Mouse (Mus musculus): ENCODE measurements around the gene Nosip. TPM values are rescaled to one million over a fixed set of nuclear protein-coding genes. Genes with fewer than 3 reads are reported as not detected.
"Not testable (repeated sequence)": the region's sequence is repeated elsewhere in the genome, so short reads cannot be mapped to it uniquely, and the experiment has no call there.

Gene Nosip
- polyA plus RNA-seq, 1 experiment: 68.2 TPM

DNA sequence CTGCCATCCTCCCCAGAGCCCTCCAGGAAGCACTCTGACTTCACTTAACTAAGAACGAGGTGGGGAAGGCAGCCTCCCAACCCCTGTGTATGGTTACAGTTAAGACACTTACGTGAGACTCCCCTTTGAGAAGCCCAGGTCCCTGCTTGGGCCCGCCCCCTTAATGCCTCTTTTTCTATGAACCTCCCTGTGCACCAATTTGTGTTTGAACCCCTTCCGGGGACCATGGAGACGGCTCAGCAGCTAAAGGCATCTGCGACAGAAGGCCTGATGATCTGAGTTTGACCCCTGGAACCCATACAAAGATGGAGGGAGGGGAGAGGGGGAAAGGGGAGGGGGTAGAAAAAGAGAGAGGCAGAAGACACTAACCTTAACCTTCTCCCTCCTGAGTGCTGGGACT is 44.2 kb downstream of the Nosip start:
- H3K4me1 ChIP-seq (ENCODE audit: control insufficient read depth, insufficient read depth, low read length): peaks cover 12% of the 10 kb centered on the region
- no peak overlapping the region for H3K4me3 ChIP-seq (ENCODE audit: insufficient read depth, low read length)
- H3K27ac ChIP-seq (ENCODE audit: insufficient read depth, low read depth, low read length): no peak overlapping the region
- TF ChIP-seq POLR2A (IDR thresholded peaks at IDR 0.05; ENCODE audit: borderline replicate concordance, low read depth, low read length): no peak
- no peak for TF ChIP-seq CTCF (IDR thresholded peaks at IDR 0.05; ENCODE audit: low read depth, low read length)

DNA sequence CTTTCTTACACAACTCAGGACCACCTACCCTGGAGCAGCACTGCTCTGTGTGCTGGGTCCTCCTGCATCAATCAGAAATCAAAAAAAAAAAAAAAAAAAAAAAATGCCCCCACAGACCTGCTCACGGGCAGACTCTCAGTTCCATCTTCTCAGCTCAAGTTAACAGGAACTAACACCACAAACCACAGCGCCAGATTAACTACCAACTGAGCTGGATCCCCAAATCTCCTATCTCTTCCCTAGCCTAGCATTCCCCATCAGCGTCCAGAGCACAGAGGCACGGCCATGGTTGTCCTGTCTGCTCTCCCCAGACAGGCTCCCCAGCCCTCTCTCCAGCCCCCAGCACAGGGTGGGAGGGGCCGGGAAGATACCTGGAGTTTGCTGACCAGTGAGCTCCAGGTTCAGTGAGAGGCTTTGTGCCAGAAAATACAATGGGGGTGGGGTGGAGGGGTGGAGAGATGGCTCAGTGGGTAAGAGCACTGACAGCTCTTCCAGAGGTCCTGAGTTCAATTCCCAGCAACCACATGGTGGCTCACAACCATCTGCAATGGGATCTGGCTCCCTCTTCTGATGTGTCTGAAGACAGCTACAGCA is 44.9 kb downstream of the Nosip start:
- H3K4me3 ChIP-seq (ENCODE audit: insufficient read depth, low read length): no peak overlapping the region
- no peak for TF ChIP-seq POLR2A (IDR thresholded peaks at IDR 0.05; ENCODE audit: borderline replicate concordance, low read depth, low read length)
- no peak for TF ChIP-seq CTCF (IDR thresholded peaks at IDR 0.05; ENCODE audit: low read depth, low read length)
- peaks cover 12% of the 10 kb centered on the region for H3K4me1 ChIP-seq (ENCODE audit: control insufficient read depth, insufficient read depth, low read length)
- H3K27ac ChIP-seq (ENCODE audit: insufficient read depth, low read depth, low read length): no peak overlapping the region

DNA sequence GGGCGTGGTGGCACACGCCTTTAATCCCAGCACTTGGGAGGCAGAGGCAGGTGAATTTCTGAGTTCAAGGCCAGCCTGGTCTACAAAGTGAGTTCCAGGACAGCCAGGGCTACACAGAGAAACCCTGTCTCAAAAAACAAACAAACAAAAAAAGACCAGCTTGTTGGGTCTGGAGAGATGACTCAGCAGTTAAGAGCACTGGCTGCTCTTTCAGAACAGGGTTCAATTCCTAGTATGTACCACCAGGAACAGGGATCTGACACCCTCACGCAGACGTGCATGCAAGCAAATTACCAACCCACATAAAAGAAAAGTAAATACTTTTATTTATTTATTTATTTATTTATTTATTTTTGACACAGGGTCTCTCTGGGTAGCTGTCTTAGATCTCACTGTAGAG is 47.9 kb downstream of the Nosip start:
- H3K4me3 ChIP-seq (ENCODE audit: insufficient read depth, low read length); H3K27ac ChIP-seq (ENCODE audit: insufficient read depth, low read depth, low read length); H3K4me1 ChIP-seq (ENCODE audit: control insufficient read depth, insufficient read depth, low read length): not testable (repeated sequence)

DNA sequence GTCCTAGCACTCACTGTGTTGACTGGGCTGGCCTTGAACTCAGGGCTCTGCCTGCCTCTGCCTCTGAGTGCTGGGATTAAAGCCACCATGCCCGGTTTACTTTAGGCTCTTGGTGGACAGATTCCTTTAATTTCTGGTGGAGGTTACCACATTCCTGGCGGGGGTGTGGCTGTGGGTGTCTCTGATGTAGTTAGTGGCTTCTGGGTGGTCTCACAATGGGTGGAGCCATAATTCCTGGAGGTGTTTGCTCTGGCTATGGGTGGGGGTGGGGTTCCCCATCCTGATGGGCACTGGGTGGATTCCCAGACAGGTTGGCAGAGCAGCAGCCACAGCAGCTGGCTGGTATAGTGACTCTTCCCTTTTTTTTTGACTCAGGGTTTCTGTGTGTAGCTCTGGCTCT is 49.7 kb downstream of the Nosip start:
- TF ChIP-seq CTCF (IDR thresholded peaks at IDR 0.05; ENCODE audit: low read depth, low read length): no peak
- TF ChIP-seq POLR2A (IDR thresholded peaks at IDR 0.05; ENCODE audit: borderline replicate concordance, low read depth, low read length): no peak
- Histone ChIP-seq H3K4me3 (ENCODE audit: insufficient read depth, low read length) (no peak overlapping the region), H3K4me1 (ENCODE audit: control insufficient read depth, insufficient read depth, low read length) (no peaks in the 10 kb centered on the region; the same call in 1 of the 2 replicates), H3K27ac (ENCODE audit: insufficient read depth, low read depth, low read length) (no peak overlapping the region)

DNA sequence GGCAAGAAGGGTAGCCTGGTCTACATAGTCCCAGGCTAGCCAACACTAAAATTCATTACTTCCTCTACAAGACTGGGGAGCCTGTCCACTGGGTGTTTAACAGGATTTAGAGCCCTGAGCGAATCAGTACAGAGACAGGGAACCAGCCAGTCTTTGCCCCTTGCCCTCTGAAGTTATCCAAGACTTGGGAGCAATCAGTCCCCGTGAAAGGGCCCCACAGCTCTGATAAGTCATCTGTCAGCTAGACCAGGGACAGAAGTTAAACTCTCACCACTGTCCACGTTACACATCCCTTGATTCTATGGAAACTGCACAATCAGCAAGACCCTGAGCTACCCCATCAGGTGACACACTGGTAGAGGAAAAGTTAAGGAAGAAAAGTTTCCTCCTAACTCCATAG is 50.3 kb downstream of the Nosip start:
- Histone ChIP-seq H3K27ac (ENCODE audit: insufficient read depth, low read depth, low read length) (no peak overlapping the region), H3K4me1 (ENCODE audit: control insufficient read depth, insufficient read depth, low read length) (no peaks in the 10 kb centered on the region), H3K4me3 (ENCODE audit: insufficient read depth, low read length) (no peak overlapping the region)
- no peak for TF ChIP-seq POLR2A (IDR thresholded peaks at IDR 0.05; ENCODE audit: borderline replicate concordance, low read depth, low read length)

DNA sequence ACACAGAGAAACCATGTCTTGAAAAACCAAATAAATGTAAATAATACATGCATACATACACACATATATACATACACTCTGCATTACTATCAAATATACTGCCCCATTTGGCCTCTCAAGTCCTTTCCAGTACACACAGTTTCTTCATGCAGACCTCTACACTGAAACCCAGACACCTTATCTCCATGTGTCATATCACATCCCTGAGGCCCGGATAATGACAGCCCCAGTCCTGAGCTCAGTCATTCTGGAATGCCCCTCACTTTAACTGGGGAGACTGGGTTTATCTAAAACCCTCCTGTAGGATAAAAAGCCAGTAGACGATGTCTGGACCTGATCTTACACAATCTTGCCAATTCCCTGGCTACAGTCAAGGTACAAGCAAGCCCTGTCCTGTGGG is 51.2 kb downstream of the Nosip start:
- no peak overlapping the region for H3K4me3 ChIP-seq (ENCODE audit: insufficient read depth, low read length)
- no peaks in the 10 kb centered on the region for H3K4me1 ChIP-seq (ENCODE audit: control insufficient read depth, insufficient read depth, low read length)
- TF ChIP-seq POLR2A (IDR thresholded peaks at IDR 0.05; ENCODE audit: borderline replicate concordance, low read depth, low read length): no peak
- TF ChIP-seq CTCF (IDR thresholded peaks at IDR 0.05; ENCODE audit: low read depth, low read length): no peak
- H3K27ac ChIP-seq (ENCODE audit: insufficient read depth, low read depth, low read length): no peak overlapping the region

DNA sequence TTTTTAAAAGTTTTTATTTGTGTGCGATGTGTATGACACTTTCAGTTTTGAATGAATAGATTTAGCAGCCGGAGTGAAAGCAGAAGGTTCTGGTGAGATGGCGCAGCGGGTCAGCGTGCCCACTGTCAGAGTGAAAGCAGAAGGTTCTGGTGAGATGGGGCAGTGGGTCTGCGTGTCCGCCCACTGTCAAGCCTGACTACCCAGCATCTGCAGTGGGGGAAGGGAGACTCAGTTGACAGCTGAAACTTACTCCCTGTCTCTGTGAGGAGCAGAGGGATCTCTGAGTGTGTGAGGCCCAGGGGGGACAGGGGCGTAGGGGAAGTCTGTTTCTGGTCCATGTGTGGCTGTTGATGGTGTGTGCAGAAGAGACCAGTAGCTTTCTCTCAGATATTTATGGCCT is 55.3 kb downstream of the Nosip start:
- no peak overlapping the region for H3K27ac ChIP-seq (ENCODE audit: insufficient read depth, low read depth, low read length)
- TF ChIP-seq POLR2A (IDR thresholded peaks at IDR 0.05; ENCODE audit: borderline replicate concordance, low read depth, low read length) (no peak), CTCF (IDR thresholded peaks at IDR 0.05; ENCODE audit: low read depth, low read length) (no peak)
- H3K4me1 ChIP-seq (ENCODE audit: control insufficient read depth, insufficient read depth, low read length): peaks cover 11% of the 10 kb centered on the region
- no peak overlapping the region for H3K4me3 ChIP-seq (ENCODE audit: insufficient read depth, low read length)

DNA sequence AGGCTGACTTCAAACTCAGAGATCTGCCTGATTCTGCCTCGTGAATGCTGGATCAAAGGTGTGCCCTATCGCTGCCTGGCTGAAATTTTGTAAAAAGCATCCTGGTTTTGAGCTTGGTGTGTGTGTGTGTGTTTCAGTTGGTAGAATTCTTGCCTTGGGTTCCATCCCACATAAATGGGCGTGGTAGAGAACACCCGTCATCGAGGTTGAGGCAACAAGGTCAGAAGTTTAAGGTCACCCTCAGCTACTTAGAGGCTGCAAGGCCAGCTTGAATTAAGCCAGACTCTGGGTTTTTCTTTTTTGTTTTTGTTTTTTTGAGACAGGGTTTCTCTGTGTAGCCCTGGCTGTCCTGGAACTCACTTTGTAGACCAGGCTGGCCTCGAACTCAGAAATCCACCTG is 56.1 kb downstream of the Nosip start:
- H3K4me3 ChIP-seq (ENCODE audit: insufficient read depth, low read length): no peak overlapping the region
- H3K4me1 ChIP-seq (ENCODE audit: control insufficient read depth, insufficient read depth, low read length): peaks cover 16% of the 10 kb centered on the region
- no peak overlapping the region for H3K27ac ChIP-seq (ENCODE audit: insufficient read depth, low read depth, low read length)
- no peak for TF ChIP-seq CTCF (IDR thresholded peaks at IDR 0.05; ENCODE audit: low read depth, low read length)
- TF ChIP-seq POLR2A (IDR thresholded peaks at IDR 0.05; ENCODE audit: borderline replicate concordance, low read depth, low read length): no peak

DNA sequence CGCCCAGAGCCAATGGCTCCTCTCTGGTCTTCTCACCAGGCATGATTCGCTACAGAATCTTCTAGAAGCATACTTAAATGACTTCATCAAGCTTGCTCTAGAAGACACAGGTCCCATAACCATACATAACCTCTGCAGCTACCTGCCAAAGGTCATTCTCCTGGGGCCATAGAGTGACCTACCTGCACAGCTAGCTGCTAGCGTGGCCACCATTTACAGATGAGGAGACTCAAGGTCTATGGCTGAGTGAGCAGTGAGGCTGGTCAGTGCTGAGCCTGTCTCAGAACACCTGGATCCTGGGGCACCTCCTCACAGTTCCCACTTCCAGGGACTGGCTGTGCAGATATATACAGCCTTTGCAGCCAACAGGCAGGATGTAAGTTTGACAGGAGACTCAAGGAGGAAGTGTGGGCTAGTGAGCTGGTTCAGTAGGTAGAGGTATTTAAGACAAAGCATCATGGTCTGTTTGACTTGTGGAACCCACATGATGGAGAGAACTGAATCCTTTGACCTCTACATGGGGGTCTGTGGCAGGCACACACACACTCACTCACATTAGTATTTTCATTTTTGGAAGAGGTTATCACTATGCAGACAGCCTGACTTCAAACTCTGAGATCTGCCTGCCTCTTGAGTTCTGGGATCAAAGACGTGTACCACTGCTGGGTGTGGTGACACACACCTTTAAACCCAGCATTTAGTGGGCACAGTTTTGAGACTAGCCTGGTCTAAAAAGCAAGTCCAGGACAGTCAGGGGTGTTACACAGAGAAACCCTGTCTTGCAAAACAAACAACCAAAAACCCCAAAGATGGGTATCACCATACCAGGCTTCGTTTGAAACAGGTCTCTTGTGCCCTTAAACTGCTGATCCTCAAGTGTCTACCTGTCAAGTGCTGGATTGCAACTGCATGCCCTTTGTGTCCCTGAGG is 57.8 kb downstream of the Nosip start:
- Histone ChIP-seq H3K4me3 (ENCODE audit: insufficient read depth, low read length) (no peak overlapping the region), H3K4me1 (ENCODE audit: control insufficient read depth, insufficient read depth, low read length) (peaks cover 19% of the 10 kb centered on the region), H3K27ac (ENCODE audit: insufficient read depth, low read depth, low read length) (no peak overlapping the region)
- TF ChIP-seq POLR2A (IDR thresholded peaks at IDR 0.05; ENCODE audit: borderline replicate concordance, low read depth, low read length) (no peak), CTCF (IDR thresholded peaks at IDR 0.05; ENCODE audit: low read depth, low read length) (no peak)

DNA sequence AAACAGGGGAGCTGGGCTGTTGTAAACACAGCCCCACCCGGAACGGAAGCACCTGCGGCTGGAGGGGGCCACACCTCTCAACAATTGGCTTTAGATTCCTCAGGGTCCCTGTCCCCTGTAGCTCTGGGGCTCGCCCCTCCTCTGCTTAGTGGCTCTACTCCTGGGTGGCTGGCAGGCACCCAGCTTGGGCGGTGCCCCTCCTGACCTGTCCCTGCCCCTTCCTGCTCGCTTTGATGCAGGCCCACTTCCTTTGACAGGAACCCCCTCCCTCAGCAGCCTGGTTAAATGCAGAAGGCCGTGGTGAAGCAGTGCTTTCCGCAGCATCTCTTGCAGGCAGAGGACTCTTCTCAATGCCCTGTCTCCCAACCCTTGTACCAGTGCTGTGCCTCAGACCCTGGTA is 59.2 kb downstream of the Nosip start:
- no peak for TF ChIP-seq CTCF (IDR thresholded peaks at IDR 0.05; ENCODE audit: low read depth, low read length)
- TF ChIP-seq POLR2A (IDR thresholded peaks at IDR 0.05; ENCODE audit: borderline replicate concordance, low read depth, low read length): no peak
- Histone ChIP-seq H3K4me1 (ENCODE audit: control insufficient read depth, insufficient read depth, low read length) (peaks cover 22% of the 10 kb centered on the region), H3K27ac (ENCODE audit: insufficient read depth, low read depth, low read length) (no peak overlapping the region), H3K4me3 (ENCODE audit: insufficient read depth, low read length) (no peak overlapping the region)
